Mouse (Mus musculus) lung, embryonic 16.5 days (tissue): Measurements from ENCODE around the gene Prm1. TPM values are rescaled to one million over a fixed set of nuclear protein-coding genes. Genes with fewer than 3 reads are reported as not detected.
A peak's percentile ranks its signal among the peaks of the same experiment; 100 is the strongest.

Experiments used
- ATAC-seq: fragments of 200-750 bp; cut with Nextera tagmentation; 2 replicates; pipeline ENCODE4 v1.8.0; 2017; ENCODE audit warnings: low read depth, mild to moderate bottlenecking, moderate library complexity
- H3K27ac ChIP-seq: fragments of 300-500 bp; sonication (generic); 2 replicates; pipeline ENCODE4 v1.5.1; 2014; ENCODE audit warnings: mild to moderate bottlenecking, control low read depth, low read length
- H3K27me3 ChIP-seq: fragments of 300-500 bp; sonication (generic); 2 replicates; pipeline ENCODE4 v1.6.1; 2014; ENCODE audit warnings: low read depth, low read length, mixed read lengths; ENCODE audit not compliant: control insufficient read depth, insufficient read depth
- H3K36me3 ChIP-seq: fragments of 300-500 bp; sonication (generic); 2 replicates; pipeline ENCODE4 v1.6.1; 2014; ENCODE audit warnings: low read length; ENCODE audit not compliant: control insufficient read depth, insufficient read depth
- H3K4me1 ChIP-seq: fragments of 300-500 bp; sonication (generic); replicated peaks from 2 replicates; pipeline ENCODE4 v1.6.1; 2014; ENCODE audit warnings: low read length, mixed read lengths; ENCODE audit not compliant: control insufficient read depth, insufficient read depth
- H3K4me2 ChIP-seq: fragments of 300-500 bp; sonication (generic); 2 replicates; pipeline ENCODE4 v1.6.1; 2014; ENCODE audit warnings: low read depth, low read length, control low read depth
- H3K4me3 ChIP-seq: fragments of 300-500 bp; sonication (generic); 2 replicates; pipeline ENCODE4 v1.5.1; 2014; ENCODE audit warnings: mild to moderate bottlenecking, low read length, control low read depth
- H3K9ac ChIP-seq: fragments of 300-500 bp; sonication (generic); 2 replicates; pipeline ENCODE4 v1.6.1; 2014; ENCODE audit warnings: low read length, control low read depth
- H3K9me3 ChIP-seq: fragments of 300-500 bp; sonication (generic); 2 replicates; pipeline ENCODE4 v1.6.1; 2016; ENCODE audit warnings: low read length; ENCODE audit not compliant: control insufficient read depth
- WGBS: fragments of 180-500 bp; shearing (Covaris S2); extraction: QIAGEN DNeasy Blood & Tissue Kit; methylation state at CpG from one replicate; pipeline ENCODE4 v1.1.7; 2014; 5-methylcytosine and 5-hydroxymethylcytosine counted together
- polyA plus RNA-seq: library from polyadenylated mRNA; unstranded; fragments of >200 nt; fragmentation: Nextera tagmentation; extraction: Ambion mirVana; gene quantifications from 2 replicates; pipeline ENCODE4 v1.2.1, GENCODE M21; 2015

Prm1 gene
- polyA plus RNA-seq, 1 experiment from 2014 or later: not detected

- no peaks in the 10 kb centered on the region for H3K36me3 ChIP-seq
- WGBS: 68% methylated on average over 4 of the region's 4 CpGs
- H3K27me3 ChIP-seq: no peaks in the 10 kb centered on the region
- peaks cover 32% of the 10 kb centered on the region for H3K4me1 ChIP-seq
- no peak for ATAC-seq
- H3K27ac ChIP-seq: no peak overlapping the region
- no peaks in the 10 kb centered on the region for H3K9me3 ChIP-seq
- H3K4me3 ChIP-seq: no peak overlapping the region
- H3K4me2 ChIP-seq: no peak overlapping the region
- H3K9ac ChIP-seq: no peak overlapping the region
These were observed 36.7 kb upstream of the Prm1 start for GRCm38 (mm10) chr16:10842282-10842855.

GRCm38 (mm10) chr16:10840018-10840417, 34.4 kb upstream of the Prm1 start:
- Histone ChIP-seq H3K36me3 (no peaks in the 10 kb centered on the region), H3K27ac (no peak overlapping the region), H3K9me3 (no peaks in the 10 kb centered on the region), H3K4me1 (peaks cover 38% of the 10 kb centered on the region), H3K27me3 (no peaks in the 10 kb centered on the region), H3K4me2 (no peak overlapping the region), H3K4me3 (no peak overlapping the region), H3K9ac (no peak overlapping the region)
- WGBS: 86% methylated on average over 12 of the region's 14 CpGs
- no peak for ATAC-seq

GRCm38 (mm10) chr16:10838487-10839245, 33.0 kb upstream of the Prm1 start:
- 0 out of 2 replicates have a peak overlapping the region, but pooled peaks have one; percentile 1 for H3K4me2 ChIP-seq
- H3K36me3 ChIP-seq: no peaks in the 10 kb centered on the region
- H3K9me3 ChIP-seq: no peaks in the 10 kb centered on the region
- H3K9ac ChIP-seq: no peak overlapping the region
- no peak overlapping the region for H3K4me3 ChIP-seq
- 36% methylated on average over 10 of the region's 10 CpGs for WGBS
- H3K4me1 ChIP-seq: peaks cover 28% of the 10 kb centered on the region
- ATAC-seq: peak; percentile 24
- H3K27me3 ChIP-seq: no peaks in the 10 kb centered on the region
- H3K27ac ChIP-seq: peak overlapping the region; percentile 67

GRCm38 (mm10) chr16:10837903-10838302, 32.3 kb upstream of the Prm1 start:
- Histone ChIP-seq H3K9ac (no peak overlapping the region), H3K4me1 (peaks cover 23% of the 10 kb centered on the region), H3K4me2 (no peak overlapping the region), H3K27ac (peak overlapping the region; percentile 67), H3K36me3 (no peaks in the 10 kb centered on the region), H3K4me3 (no peak overlapping the region), H3K9me3 (no peaks in the 10 kb centered on the region), H3K27me3 (no peaks in the 10 kb centered on the region)
- 75% methylated on average over 1 of the region's 1 CpGs for WGBS
- no peak for ATAC-seq

GRCm38 (mm10) chr16:10837250-10837649, 31.6 kb upstream of the Prm1 start:
- Histone ChIP-seq H3K4me1 (peaks cover 23% of the 10 kb centered on the region), H3K4me2 (no peak overlapping the region), H3K9me3 (no peaks in the 10 kb centered on the region), H3K4me3 (no peak overlapping the region), H3K27me3 (no peaks in the 10 kb centered on the region), H3K9ac (no peak overlapping the region), H3K36me3 (no peaks in the 10 kb centered on the region), H3K27ac (no peak overlapping the region)
- WGBS: 84% methylated on average over 3 of the region's 3 CpGs
- ATAC-seq: no peak

GRCm38 (mm10) chr16:10836388-10836787, 30.7 kb upstream of the Prm1 start:
- WGBS: 90% methylated on average over 3 of the region's 3 CpGs
- H3K4me2 ChIP-seq: no peak overlapping the region
- H3K9ac ChIP-seq: no peak overlapping the region; the same call in 1 of the 2 replicates
- no peak overlapping the region for H3K27ac ChIP-seq
- ATAC-seq: no peak
- H3K27me3 ChIP-seq: no peaks in the 10 kb centered on the region
- no peaks in the 10 kb centered on the region for H3K9me3 ChIP-seq
- H3K36me3 ChIP-seq: no peaks in the 10 kb centered on the region
- H3K4me1 ChIP-seq: peaks cover 23% of the 10 kb centered on the region
- H3K4me3 ChIP-seq: no peak overlapping the region

GRCm38 (mm10) chr16:10834911-10835587, 29.4 kb upstream of the Prm1 start, which contains the start of gene Rmi2:
Gene Rmi2 (plus strand): TSS chr16:10835059.
- under 1% methylated on average over 52 of the region's 69 CpGs for WGBS
- Histone ChIP-seq H3K36me3 (no peaks in the 10 kb centered on the region), H3K27me3 (no peaks in the 10 kb centered on the region), H3K4me3 (peak within 1 kb of the TSS; percentile 88), H3K9ac (peak within 1 kb of the TSS; percentile 79), H3K4me2 (peak within 1 kb of the TSS; percentile 90), H3K9me3 (no peaks in the 10 kb centered on the region), H3K27ac (peak within 1 kb of the TSS; percentile 90), H3K4me1 (peaks cover 23% of the 10 kb centered on the region)
- ATAC-seq: peak; percentile 92

GRCm38 (mm10) chr16:10834542-10834910, 28.9 kb upstream of the Prm1 start:
- ATAC-seq: no peak
- H3K27ac ChIP-seq: peak overlapping the region; percentile 12; the same call in 1 of the 2 replicates
- H3K36me3 ChIP-seq: no peaks in the 10 kb centered on the region
- no peaks in the 10 kb centered on the region for H3K9me3 ChIP-seq
- peak overlapping the region; percentile 90 for H3K4me2 ChIP-seq
- no peaks in the 10 kb centered on the region for H3K27me3 ChIP-seq
- peaks cover 18% of the 10 kb centered on the region for H3K4me1 ChIP-seq
- peak overlapping the region; percentile 88 for H3K4me3 ChIP-seq
- H3K9ac ChIP-seq: peak overlapping the region; percentile 79
- 4% methylated on average over 12 of the region's 12 CpGs for WGBS

GRCm38 (mm10) chr16:10828461-10828805, 22.8 kb upstream of the Prm1 start:
- Histone ChIP-seq H3K9ac (no peak overlapping the region), H3K27me3 (no peaks in the 10 kb centered on the region), H3K4me3 (no peak overlapping the region), H3K9me3 (no peaks in the 10 kb centered on the region; the same call in 1 of the 2 replicates), H3K36me3 (no peaks in the 10 kb centered on the region), H3K4me2 (no peak overlapping the region), H3K27ac (no peak overlapping the region), H3K4me1 (no peaks in the 10 kb centered on the region)
- 63% methylated on average over 4 of the region's 4 CpGs for WGBS
- no peak for ATAC-seq
